Mouse (Mus musculus): Measurements from ENCODE around the gene Slc35b4. TPM values are rescaled to one million over a fixed set of nuclear protein-coding genes. Genes with fewer than 3 reads are reported as not detected.

The Slc35b4 gene
- polyA plus RNA-seq, 2 experiments = 37.3 to 47.7 TPM

DNA sequence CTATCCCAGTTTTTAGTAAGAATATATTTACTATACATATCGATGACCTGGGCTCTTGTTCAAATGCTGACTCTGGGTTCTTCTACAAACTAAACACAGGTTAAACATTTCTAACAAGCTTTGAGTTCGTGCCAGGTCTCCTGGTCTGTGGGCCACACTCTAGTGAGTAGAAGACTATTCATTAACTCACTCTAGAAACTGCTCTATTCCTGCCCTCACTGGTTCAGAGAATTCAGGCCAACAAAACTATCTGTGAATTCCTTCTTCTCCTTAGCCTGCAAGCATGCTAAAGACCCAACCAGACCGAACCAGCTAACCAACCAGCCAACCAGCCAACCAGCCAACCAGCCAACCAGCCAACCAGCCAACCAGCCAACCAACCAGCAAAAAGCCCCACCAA lies 2.1 kb upstream of the Slc35b4 start:
- Histone ChIP-seq H3K9ac (ENCODE audit: low read depth, low read length, severe bottlenecking) (no peak overlapping the region), H3K9me3 (ENCODE audit: control insufficient read depth, low read length) (no peaks in the 10 kb centered on the region), H3K4me1 (ENCODE audit: control insufficient read depth, insufficient read depth, low read length) (peaks cover 7% of the 10 kb centered on the region), H3K4me3 (replicated peaks; ENCODE audit: low read length) (no peak overlapping the region), H3K27ac (replicated peaks; ENCODE audit: low read depth, low read length) (no peak overlapping the region), H3K4me2 (replicated peaks; ENCODE audit: low read depth, low read length, severe bottlenecking) (no peak overlapping the region), H3K36me3 (ENCODE audit: control insufficient read depth, insufficient read depth, low read length) (no peaks in the 10 kb centered on the region), H3K27me3 (ENCODE audit: control insufficient read depth, insufficient read depth, low read length) (no peaks in the 10 kb centered on the region)
- DNase-seq (ENCODE audit: low spot score) = no peak
- ATAC-seq (ENCODE audit: low FRiP score, low read depth) = no peak
- TF ChIP-seq POLR2A (IDR thresholded peaks at IDR 0.05; ENCODE audit: borderline replicate concordance, extremely low read depth, insufficient read depth, insufficient read length) = no peak
- 82% methylated on average over 3 of the region's 3 CpGs for WGBS

GRCm38 (mm10) chr6:34176111-34176863 lies 624 bp downstream of the Slc35b4 start:
- Histone ChIP-seq H3K9me3 (ENCODE audit: control insufficient read depth, low read length) (no peaks in the 10 kb centered on the region), H3K4me1 (ENCODE audit: control insufficient read depth, insufficient read depth, low read length) (peaks cover 7% of the 10 kb centered on the region), H3K4me2 (replicated peaks; ENCODE audit: low read depth, low read length, severe bottlenecking) (peak overlapping the region; percentile 65), H3K4me3 (replicated peaks; ENCODE audit: low read length) (peak overlapping the region; percentile 80), H3K9ac (ENCODE audit: low read depth, low read length, severe bottlenecking) (peak overlapping the region; percentile 85), H3K36me3 (ENCODE audit: control insufficient read depth, insufficient read depth, low read length) (no peaks in the 10 kb centered on the region), H3K27me3 (ENCODE audit: control insufficient read depth, insufficient read depth, low read length) (no peaks in the 10 kb centered on the region), H3K27ac (replicated peaks; ENCODE audit: low read depth, low read length) (peak overlapping the region; percentile 81)
- peak; percentile 21 for DNase-seq (ENCODE audit: low spot score)
- ATAC-seq (ENCODE audit: low FRiP score, low read depth) = peak; percentile 77
- no peak for TF ChIP-seq POLR2A (IDR thresholded peaks at IDR 0.05; ENCODE audit: borderline replicate concordance, extremely low read depth, insufficient read depth, insufficient read length)
- WGBS = 4% methylated on average over 23 of the region's 29 CpGs

- no peak for ATAC-seq (ENCODE audit: low FRiP score, low read depth)
- no peak for TF ChIP-seq POLR2A (IDR thresholded peaks at IDR 0.05; ENCODE audit: borderline replicate concordance, extremely low read depth, insufficient read depth, insufficient read length)
- Histone ChIP-seq H3K36me3 (ENCODE audit: control insufficient read depth, insufficient read depth, low read length) (peaks cover 8% of the 10 kb centered on the region), H3K27ac (replicated peaks; ENCODE audit: low read depth, low read length) (no peak overlapping the region), H3K4me1 (ENCODE audit: control insufficient read depth, insufficient read depth, low read length) (peaks cover 7% of the 10 kb centered on the region), H3K9ac (ENCODE audit: low read depth, low read length, severe bottlenecking) (no peak overlapping the region), H3K4me2 (replicated peaks; ENCODE audit: low read depth, low read length, severe bottlenecking) (no peak overlapping the region), H3K9me3 (ENCODE audit: control insufficient read depth, low read length) (no peaks in the 10 kb centered on the region), H3K4me3 (replicated peaks; ENCODE audit: low read length) (no peak overlapping the region), H3K27me3 (ENCODE audit: control insufficient read depth, insufficient read depth, low read length) (no peaks in the 10 kb centered on the region)
- DNase-seq (ENCODE audit: low spot score) = no peak
- 89% methylated on average over 8 of the region's 8 CpGs for WGBS
Observed at GRCm38 (mm10) chr6:34174715-34175114, 2.2 kb downstream of the Slc35b4 start.

- Histone ChIP-seq H3K36me3 (ENCODE audit: control insufficient read depth, insufficient read depth, low read length) (peaks cover 21% of the 10 kb centered on the region), H3K4me2 (replicated peaks; ENCODE audit: low read depth, low read length, severe bottlenecking) (no peak overlapping the region), H3K27me3 (ENCODE audit: control insufficient read depth, insufficient read depth, low read length) (no peaks in the 10 kb centered on the region), H3K9ac (ENCODE audit: low read depth, low read length, severe bottlenecking) (no peak overlapping the region), H3K27ac (replicated peaks; ENCODE audit: low read depth, low read length) (no peak overlapping the region), H3K4me3 (replicated peaks; ENCODE audit: low read length) (no peak overlapping the region), H3K4me1 (ENCODE audit: control insufficient read depth, insufficient read depth, low read length) (peaks cover 7% of the 10 kb centered on the region), H3K9me3 (ENCODE audit: control insufficient read depth, low read length) (no peaks in the 10 kb centered on the region)
- DNase-seq (ENCODE audit: low spot score) (no peak), ATAC-seq (ENCODE audit: low FRiP score, low read depth) (no peak)
- no peak for TF ChIP-seq POLR2A (IDR thresholded peaks at IDR 0.05; ENCODE audit: borderline replicate concordance, extremely low read depth, insufficient read depth, insufficient read length)
- WGBS = 91% methylated on average over 11 of the region's 12 CpGs
Observed at GRCm38 (mm10) chr6:34173251-34173650, 3.7 kb downstream of the Slc35b4 start.

DNA sequence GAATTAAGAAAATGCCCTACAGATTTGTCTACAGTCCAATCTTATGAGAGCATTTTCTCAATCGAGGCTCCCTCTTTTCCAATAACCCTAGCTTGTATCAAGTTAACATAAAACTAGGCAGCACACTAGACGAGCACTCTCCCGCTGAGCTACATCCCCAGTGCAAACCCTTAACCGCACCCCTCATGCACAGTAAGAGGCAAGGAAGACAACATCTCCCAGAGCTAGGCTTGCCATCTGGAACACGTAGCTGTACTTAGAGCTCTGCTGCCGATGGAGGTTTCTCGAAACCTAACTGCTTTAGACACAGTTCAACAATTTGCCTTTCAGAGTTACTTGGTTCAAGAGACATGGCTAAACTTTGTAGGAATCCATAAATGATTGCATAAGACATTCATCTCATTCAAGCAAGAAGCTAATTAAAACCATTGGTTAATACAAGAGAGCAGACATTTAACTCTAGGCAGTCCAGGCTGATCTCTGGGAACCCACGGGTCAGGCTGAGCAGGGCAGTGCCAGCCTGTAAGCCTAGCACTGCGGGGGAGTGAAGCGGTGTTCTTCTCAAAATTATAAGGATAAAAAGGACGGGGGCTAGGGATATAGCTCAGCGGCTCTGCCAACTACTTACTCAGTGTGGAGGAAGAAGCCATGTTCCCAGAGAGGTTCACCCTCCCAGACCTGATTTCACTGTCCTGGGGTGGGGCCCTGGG lies 5.0 kb downstream of the Slc35b4 start:
- no peak for TF ChIP-seq POLR2A (IDR thresholded peaks at IDR 0.05; ENCODE audit: borderline replicate concordance, extremely low read depth, insufficient read depth, insufficient read length)
- no peak overlapping the region for H3K4me3 ChIP-seq (replicated peaks; ENCODE audit: low read length)
- ATAC-seq (ENCODE audit: low FRiP score, low read depth) (no peak), DNase-seq (ENCODE audit: low spot score) (no peak)
- H3K4me2 ChIP-seq (replicated peaks; ENCODE audit: low read depth, low read length, severe bottlenecking) = no peak overlapping the region
- H3K9ac ChIP-seq (ENCODE audit: low read depth, low read length, severe bottlenecking) = no peak overlapping the region
- no peak overlapping the region for H3K27ac ChIP-seq (replicated peaks; ENCODE audit: low read depth, low read length)
- WGBS = 81% methylated on average over 12 of the region's 12 CpGs
- H3K4me1 ChIP-seq (ENCODE audit: control insufficient read depth, insufficient read depth, low read length) = peaks cover 7% of the 10 kb centered on the region
- H3K9me3 ChIP-seq (ENCODE audit: control insufficient read depth, low read length) = no peaks in the 10 kb centered on the region
- peaks cover 31% of the 10 kb centered on the region for H3K36me3 ChIP-seq (ENCODE audit: control insufficient read depth, insufficient read depth, low read length)
- no peaks in the 10 kb centered on the region for H3K27me3 ChIP-seq (ENCODE audit: control insufficient read depth, insufficient read depth, low read length)
